Mouse (Mus musculus): ENCODE data around the gene Ccdc134. TPM values are rescaled to one million over a fixed set of nuclear protein-coding genes. Genes with fewer than 3 reads are reported as not detected.
A peak's percentile ranks its signal among the peaks of the same experiment; 100 is the strongest.

Gene Ccdc134
- polyA plus RNA-seq, 1 experiment from 2014 or later: 11.0 TPM

DNA sequence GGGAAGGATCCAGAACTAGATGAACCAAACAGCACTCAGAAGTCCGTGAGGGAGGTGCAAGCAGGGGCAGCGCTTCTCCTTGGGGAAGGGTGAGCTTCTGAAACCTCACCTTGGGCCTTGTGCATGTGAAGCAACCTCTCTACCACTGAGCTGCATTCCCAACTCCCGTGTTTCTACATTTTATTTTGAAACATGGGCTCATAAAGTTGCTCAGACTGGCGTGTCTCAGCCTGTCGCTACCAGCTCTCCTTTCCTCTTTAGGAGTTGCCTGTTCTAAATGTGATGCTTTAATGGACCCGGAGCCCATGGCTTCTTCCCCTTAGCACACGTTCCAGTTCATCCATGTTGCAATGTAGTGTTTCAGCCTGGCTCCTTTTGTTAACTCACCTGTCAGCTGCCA is 24.7 kb downstream of the Ccdc134 start:
- Histone ChIP-seq H3K9ac (replicated peaks; ENCODE audit: low read length) (no peak overlapping the region), H3K36me3 (ENCODE audit: control insufficient read depth, insufficient read depth, low read length) (no peaks in the 10 kb centered on the region), H3K4me2 (ENCODE audit: low read length) (no peak overlapping the region), H3K4me1 (ENCODE audit: control insufficient read depth, insufficient read depth, low read length) (peaks cover 24% of the 10 kb centered on the region), H3K9me3 (ENCODE audit: control insufficient read depth, low read length) (no peaks in the 10 kb centered on the region), H3K27ac (replicated peaks; ENCODE audit: low read depth, low read length) (no peak overlapping the region), H3K27me3 (ENCODE audit: control insufficient read depth, insufficient read depth, low read length) (no peaks in the 10 kb centered on the region), H3K4me3 (replicated peaks; ENCODE audit: low read depth, low read length) (no peak overlapping the region)
- DNase-seq: no peak
- ATAC-seq (ENCODE audit: low FRiP score, low TSS enrichment): no peak
- 93% methylated on average over 7 of the region's 7 CpGs for WGBS

DNA sequence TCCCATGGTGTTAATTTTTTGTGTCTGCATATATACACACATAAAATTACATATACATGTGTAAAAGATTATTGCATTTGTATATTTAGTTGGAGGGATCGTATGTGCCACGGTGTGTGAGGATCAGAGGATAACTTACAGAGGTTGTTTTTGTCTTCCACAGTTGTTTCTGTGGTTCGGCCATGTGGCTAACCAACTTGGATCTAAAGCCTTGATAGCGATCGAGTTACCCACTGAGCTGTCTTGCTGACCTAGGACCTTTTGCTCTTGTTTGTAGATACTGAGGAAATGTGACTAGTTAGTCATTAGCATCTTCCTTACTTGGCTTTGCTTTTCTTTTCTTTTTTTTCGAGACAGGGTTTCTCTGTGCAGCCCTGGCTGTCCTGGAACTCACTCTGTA is 28.6 kb downstream of the Ccdc134 start:
- Histone ChIP-seq H3K36me3 (ENCODE audit: control insufficient read depth, insufficient read depth, low read length) (no peaks in the 10 kb centered on the region), H3K4me2 (ENCODE audit: low read length) (no peak overlapping the region), H3K27ac (replicated peaks; ENCODE audit: low read depth, low read length) (no peak overlapping the region), H3K9me3 (ENCODE audit: control insufficient read depth, low read length) (no peaks in the 10 kb centered on the region), H3K4me3 (replicated peaks; ENCODE audit: low read depth, low read length) (no peak overlapping the region), H3K9ac (replicated peaks; ENCODE audit: low read length) (no peak overlapping the region), H3K27me3 (ENCODE audit: control insufficient read depth, insufficient read depth, low read length) (no peaks in the 10 kb centered on the region), H3K4me1 (ENCODE audit: control insufficient read depth, insufficient read depth, low read length) (peaks cover 19% of the 10 kb centered on the region; the same call in 1 of the 2 replicates)
- ATAC-seq (ENCODE audit: low FRiP score, low TSS enrichment) (no peak), DNase-seq (no peak)
- 98% methylated on average over 6 of the region's 6 CpGs for WGBS

DNA sequence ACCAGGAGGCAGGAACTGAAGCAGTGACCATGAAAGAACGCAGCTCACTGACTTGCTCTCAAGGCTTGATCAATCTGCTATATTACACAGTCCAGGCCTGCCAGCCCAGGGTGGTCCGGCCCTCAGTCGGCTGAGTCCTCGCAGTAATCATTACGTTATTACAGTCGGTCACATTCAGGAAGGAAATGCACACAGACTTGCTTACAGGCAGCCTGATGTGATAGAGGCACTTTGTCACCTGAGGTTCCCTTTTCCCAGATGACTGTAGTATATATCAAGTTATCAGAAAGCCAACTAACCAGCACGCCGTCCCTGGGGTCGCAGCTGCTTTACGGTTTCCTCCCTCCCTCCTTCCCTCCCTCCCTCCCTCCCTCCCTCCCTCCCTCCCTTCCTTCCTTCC is 29.2 kb downstream of the Ccdc134 start:
- no peaks in the 10 kb centered on the region for H3K27me3 ChIP-seq (ENCODE audit: control insufficient read depth, insufficient read depth, low read length)
- ATAC-seq (ENCODE audit: low FRiP score, low TSS enrichment): no peak
- H3K4me2 ChIP-seq (ENCODE audit: low read length): no peak overlapping the region
- H3K27ac ChIP-seq (replicated peaks; ENCODE audit: low read depth, low read length): no peak overlapping the region
- H3K4me3 ChIP-seq (replicated peaks; ENCODE audit: low read depth, low read length): no peak overlapping the region
- no peak for DNase-seq
- H3K9me3 ChIP-seq (ENCODE audit: control insufficient read depth, low read length): no peaks in the 10 kb centered on the region
- no peak overlapping the region for H3K9ac ChIP-seq (replicated peaks; ENCODE audit: low read length)
- no peaks in the 10 kb centered on the region for H3K36me3 ChIP-seq (ENCODE audit: control insufficient read depth, insufficient read depth, low read length)
- H3K4me1 ChIP-seq (ENCODE audit: control insufficient read depth, insufficient read depth, low read length): peaks cover 19% of the 10 kb centered on the region; the same call in 1 of the 2 replicates
- 76% methylated on average over 10 of the region's 10 CpGs for WGBS

DNA sequence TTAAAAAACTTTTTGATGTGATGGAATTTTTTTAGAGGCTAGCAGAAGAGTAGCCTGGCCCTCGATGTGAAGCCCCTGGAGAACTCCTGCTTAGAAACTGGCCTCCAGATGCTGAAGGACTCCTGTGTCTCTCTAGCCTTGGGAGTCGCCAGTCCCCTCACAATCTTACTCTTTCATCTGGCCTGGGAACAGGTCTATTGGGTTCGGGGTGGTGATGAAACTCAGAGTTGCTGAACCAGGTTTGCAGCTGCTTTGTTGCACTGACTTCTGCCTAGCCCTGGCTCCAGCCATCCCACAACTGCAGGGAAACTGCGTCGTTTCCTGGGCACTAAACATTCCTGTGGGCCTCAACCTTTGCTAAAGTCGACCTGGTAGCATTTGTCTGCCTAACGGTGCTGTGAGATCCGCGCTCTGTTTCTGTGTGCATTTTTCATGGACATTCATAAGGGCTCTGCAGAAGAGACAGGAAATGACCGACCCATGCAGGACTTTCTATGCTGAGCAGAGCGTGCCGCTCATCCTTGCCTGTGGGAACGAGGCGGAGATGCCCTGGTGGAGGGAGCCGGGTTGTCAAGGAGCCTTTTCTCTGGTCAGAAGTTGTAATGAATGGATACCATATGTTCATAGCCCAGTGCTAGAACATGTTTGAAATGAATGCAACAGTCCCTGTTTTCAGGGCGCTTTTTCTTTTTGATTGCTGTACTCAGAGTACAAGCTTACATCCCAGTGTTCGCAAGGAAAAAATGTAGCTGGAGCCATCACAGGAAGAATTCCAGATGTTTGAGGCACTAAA is 30.7 kb downstream of the Ccdc134 start:
- no peaks in the 10 kb centered on the region for H3K27me3 ChIP-seq (ENCODE audit: control insufficient read depth, insufficient read depth, low read length)
- H3K4me1 ChIP-seq (ENCODE audit: control insufficient read depth, insufficient read depth, low read length): peaks cover 13% of the 10 kb centered on the region; the same call in 1 of the 2 replicates
- 0 out of 2 replicates have a peak overlapping the region, but pooled peaks have one; percentile 26 for H3K27ac ChIP-seq (replicated peaks; ENCODE audit: low read depth, low read length)
- H3K36me3 ChIP-seq (ENCODE audit: control insufficient read depth, insufficient read depth, low read length): no peaks in the 10 kb centered on the region
- no peak overlapping the region for H3K4me2 ChIP-seq (ENCODE audit: low read length)
- no peak overlapping the region for H3K9ac ChIP-seq (replicated peaks; ENCODE audit: low read length)
- H3K4me3 ChIP-seq (replicated peaks; ENCODE audit: low read depth, low read length): no peak overlapping the region
- no peak for ATAC-seq (ENCODE audit: low FRiP score, low TSS enrichment)
- no peaks in the 10 kb centered on the region for H3K9me3 ChIP-seq (ENCODE audit: control insufficient read depth, low read length)
- DNase-seq: no peak
- 77% methylated on average over 17 of the region's 17 CpGs for WGBS

DNA sequence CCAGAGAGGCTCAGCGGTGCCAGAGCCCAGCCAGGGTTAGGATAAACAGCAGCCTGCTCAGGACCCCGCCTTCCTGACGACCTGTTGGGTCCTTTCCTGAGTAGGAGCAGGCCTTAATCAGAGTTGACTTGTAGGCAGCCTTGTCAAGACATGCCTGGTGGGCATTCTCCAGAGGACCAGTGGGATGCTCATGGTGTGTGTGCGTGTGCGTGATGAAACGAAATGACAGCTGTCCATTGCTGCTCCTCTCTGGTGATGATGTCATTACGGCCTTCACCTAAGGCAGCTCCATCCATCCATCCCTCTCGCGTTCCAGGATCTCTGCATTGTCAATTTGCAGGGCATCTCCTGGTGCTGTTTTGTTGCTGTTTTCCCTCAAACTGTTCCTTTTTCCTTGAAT is 31.7 kb downstream of the Ccdc134 start:
- DNase-seq: no peak
- 79% methylated on average over 9 of the region's 9 CpGs for WGBS
- no peak overlapping the region for H3K9ac ChIP-seq (replicated peaks; ENCODE audit: low read length)

DNA sequence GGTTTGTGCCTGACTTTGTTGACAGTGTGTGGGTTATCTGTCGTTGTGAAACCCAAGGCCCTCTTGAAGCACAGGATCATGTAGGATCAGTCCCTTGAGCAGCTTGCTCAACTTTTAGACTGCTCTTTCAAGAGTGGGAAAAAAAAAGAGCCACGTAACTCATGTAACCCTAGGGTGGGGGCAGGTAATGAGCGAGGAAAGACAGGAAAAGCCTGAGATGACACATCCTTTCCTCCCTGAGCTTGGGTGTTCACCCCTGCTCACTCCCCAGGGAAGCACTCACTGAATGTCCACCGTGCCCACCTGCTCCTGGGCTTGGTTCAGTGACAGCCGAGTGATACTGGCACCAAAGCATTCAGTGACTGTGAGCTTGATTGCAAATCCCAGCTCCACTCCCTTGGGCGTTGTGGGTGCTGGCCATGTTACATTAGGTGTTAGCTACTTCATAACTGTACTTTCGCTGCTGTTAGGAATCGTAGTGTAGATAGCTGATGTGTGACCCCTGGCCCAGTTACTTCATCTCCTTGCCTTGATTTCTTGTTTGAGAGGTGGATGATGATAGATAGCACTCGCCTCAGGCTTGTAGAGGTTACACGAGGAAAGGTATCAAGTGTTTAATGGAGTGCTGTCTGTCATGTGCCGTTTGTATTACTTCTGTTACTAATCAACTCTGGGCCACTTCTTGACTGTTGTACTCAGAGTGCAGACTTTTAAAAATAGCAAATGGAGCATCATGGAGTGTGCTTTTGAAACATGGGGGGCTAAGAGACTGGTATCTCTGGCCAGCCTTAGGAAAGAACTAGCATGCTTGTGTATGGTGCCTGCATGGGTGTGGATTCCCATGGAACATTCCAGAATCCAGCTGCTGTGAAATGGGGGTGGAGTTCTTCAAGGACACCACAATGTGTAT is 33.3 kb downstream of the Ccdc134 start:
- Histone ChIP-seq H3K27ac (replicated peaks; ENCODE audit: low read depth, low read length) (no peak overlapping the region), H3K4me1 (ENCODE audit: control insufficient read depth, insufficient read depth, low read length) (peaks cover 18% of the 10 kb centered on the region; the same call in 1 of the 2 replicates), H3K4me2 (ENCODE audit: low read length) (no peak overlapping the region), H3K4me3 (replicated peaks; ENCODE audit: low read depth, low read length) (no peak overlapping the region), H3K9ac (replicated peaks; ENCODE audit: low read length) (no peak overlapping the region), H3K36me3 (ENCODE audit: control insufficient read depth, insufficient read depth, low read length) (no peaks in the 10 kb centered on the region), H3K27me3 (ENCODE audit: control insufficient read depth, insufficient read depth, low read length) (no peaks in the 10 kb centered on the region), H3K9me3 (ENCODE audit: control insufficient read depth, low read length) (no peaks in the 10 kb centered on the region)
- no peak for DNase-seq
- 86% methylated on average over 11 of the region's 11 CpGs for WGBS
- no peak for ATAC-seq (ENCODE audit: low FRiP score, low TSS enrichment)

More for the DNA sequence above, 31.7 kb downstream of the Ccdc134 start:
- Histone ChIP-seq H3K4me2 (ENCODE audit: low read length) (no peak overlapping the region), H3K4me1 (ENCODE audit: control insufficient read depth, insufficient read depth, low read length) (peaks cover 13% of the 10 kb centered on the region; the same call in 1 of the 2 replicates), H3K4me3 (replicated peaks; ENCODE audit: low read depth, low read length) (no peak overlapping the region), H3K27me3 (ENCODE audit: control insufficient read depth, insufficient read depth, low read length) (no peaks in the 10 kb centered on the region), H3K9me3 (ENCODE audit: control insufficient read depth, low read length) (no peaks in the 10 kb centered on the region), H3K27ac (replicated peaks; ENCODE audit: low read depth, low read length) (no peak overlapping the region), H3K36me3 (ENCODE audit: control insufficient read depth, insufficient read depth, low read length) (no peaks in the 10 kb centered on the region)
- ATAC-seq (ENCODE audit: low FRiP score, low TSS enrichment): no peak

DNA sequence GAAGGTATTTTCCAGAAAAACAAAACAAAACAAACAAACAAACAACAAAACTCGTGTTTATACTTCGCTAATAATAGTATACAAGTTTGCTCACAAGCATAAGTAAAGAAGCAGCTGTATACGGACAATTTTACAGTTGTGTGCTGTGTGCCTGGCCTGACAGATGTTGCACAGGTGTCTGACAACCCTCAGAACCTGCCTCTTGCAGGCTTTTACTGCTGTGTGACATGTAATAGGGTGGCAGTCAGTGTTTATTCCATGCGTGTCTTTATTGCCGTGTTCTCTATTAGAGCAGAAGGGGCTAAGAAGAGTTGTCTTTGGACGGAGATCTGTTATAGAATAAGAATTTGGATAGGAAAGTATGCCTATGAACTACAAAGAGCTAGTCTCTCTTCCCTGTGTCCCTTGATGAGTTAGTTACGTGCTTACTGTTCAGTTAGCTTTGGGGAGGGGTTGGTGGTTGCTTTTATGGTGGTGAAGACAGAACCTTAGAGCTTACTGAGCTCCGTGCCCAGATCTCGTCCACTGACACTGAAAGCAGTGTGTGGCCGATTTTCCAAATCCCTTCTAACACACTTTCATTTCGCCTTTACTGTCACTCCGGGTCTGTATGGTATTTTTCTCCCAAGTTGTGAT is 34.4 kb downstream of the Ccdc134 start:
- Histone ChIP-seq H3K4me1 (ENCODE audit: control insufficient read depth, insufficient read depth, low read length) (peaks cover 29% of the 10 kb centered on the region), H3K9ac (replicated peaks; ENCODE audit: low read length) (no peak overlapping the region), H3K4me2 (ENCODE audit: low read length) (no peak overlapping the region), H3K27me3 (ENCODE audit: control insufficient read depth, insufficient read depth, low read length) (no peaks in the 10 kb centered on the region), H3K4me3 (replicated peaks; ENCODE audit: low read depth, low read length) (no peak overlapping the region), H3K9me3 (ENCODE audit: control insufficient read depth, low read length) (no peaks in the 10 kb centered on the region), H3K27ac (replicated peaks; ENCODE audit: low read depth, low read length) (no peak overlapping the region), H3K36me3 (ENCODE audit: control insufficient read depth, insufficient read depth, low read length) (no peaks in the 10 kb centered on the region)
- no peak for ATAC-seq (ENCODE audit: low FRiP score, low TSS enrichment)
- no peak for DNase-seq
- WGBS: 90% methylated on average over 12 of the region's 12 CpGs

DNA sequence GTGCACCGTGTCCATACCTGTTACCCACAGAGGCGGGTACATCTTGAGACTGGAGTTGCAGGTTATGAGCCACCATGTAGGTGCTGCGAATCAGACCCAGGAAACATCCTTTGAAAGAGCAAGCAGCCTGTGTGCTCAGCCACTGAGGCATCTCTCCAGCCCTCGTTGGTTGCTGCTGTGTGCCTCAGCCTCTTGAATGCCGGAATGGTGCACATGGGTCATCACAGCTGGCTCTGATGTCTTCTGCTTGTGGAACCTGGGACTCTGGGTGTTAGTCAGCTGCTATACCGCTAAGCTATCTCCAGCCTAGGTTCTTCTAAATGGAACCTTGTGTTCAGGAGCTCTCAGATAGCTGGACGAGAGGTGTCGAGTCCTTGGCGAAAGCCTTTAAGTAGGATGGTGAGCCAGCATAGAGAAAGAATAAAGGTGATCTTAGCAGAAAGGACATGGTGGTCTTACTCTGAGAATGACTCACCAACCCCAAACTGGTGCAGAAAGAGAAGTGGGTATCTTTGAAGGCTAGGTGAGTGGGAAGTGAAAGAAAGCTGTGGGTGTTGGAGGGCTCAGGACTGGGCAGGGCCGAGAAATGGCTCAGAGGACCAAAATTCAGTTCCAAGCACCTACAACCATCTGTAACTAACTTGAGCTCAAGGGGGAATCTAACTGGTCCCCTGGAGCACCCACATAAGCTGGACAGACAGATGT is 35.8 kb downstream of the Ccdc134 start:
- peaks cover 31% of the 10 kb centered on the region for H3K4me1 ChIP-seq (ENCODE audit: control insufficient read depth, insufficient read depth, low read length)

More for the DNA sequence above, 35.8 kb downstream of the Ccdc134 start:
- no peak for ATAC-seq (ENCODE audit: low FRiP score, low TSS enrichment)
- no peaks in the 10 kb centered on the region for H3K9me3 ChIP-seq (ENCODE audit: control insufficient read depth, low read length)
- H3K27me3 ChIP-seq (ENCODE audit: control insufficient read depth, insufficient read depth, low read length): no peaks in the 10 kb centered on the region
- peak overlapping the region; percentile 26; the same call in 1 of the 2 replicates for H3K27ac ChIP-seq (replicated peaks; ENCODE audit: low read depth, low read length)
- H3K4me2 ChIP-seq (ENCODE audit: low read length): no peak overlapping the region
- H3K4me3 ChIP-seq (replicated peaks; ENCODE audit: low read depth, low read length): no peak overlapping the region
- 84% methylated on average over 10 of the region's 10 CpGs for WGBS
- no peaks in the 10 kb centered on the region for H3K36me3 ChIP-seq (ENCODE audit: control insufficient read depth, insufficient read depth, low read length)
- DNase-seq: no peak
- no peak overlapping the region for H3K9ac ChIP-seq (replicated peaks; ENCODE audit: low read length)

All from midbrain, embryonic 14.5 days (tissue).